Mouse (Mus musculus): Measurements from ENCODE around the gene Lcp2.

Lcp2 gene

GRCm38 (mm10) chr11:34047542-34047937, 820 bp downstream of the Lcp2 start:
- no peak for DNase-seq (ENCODE audit: low read depth)

DNA sequence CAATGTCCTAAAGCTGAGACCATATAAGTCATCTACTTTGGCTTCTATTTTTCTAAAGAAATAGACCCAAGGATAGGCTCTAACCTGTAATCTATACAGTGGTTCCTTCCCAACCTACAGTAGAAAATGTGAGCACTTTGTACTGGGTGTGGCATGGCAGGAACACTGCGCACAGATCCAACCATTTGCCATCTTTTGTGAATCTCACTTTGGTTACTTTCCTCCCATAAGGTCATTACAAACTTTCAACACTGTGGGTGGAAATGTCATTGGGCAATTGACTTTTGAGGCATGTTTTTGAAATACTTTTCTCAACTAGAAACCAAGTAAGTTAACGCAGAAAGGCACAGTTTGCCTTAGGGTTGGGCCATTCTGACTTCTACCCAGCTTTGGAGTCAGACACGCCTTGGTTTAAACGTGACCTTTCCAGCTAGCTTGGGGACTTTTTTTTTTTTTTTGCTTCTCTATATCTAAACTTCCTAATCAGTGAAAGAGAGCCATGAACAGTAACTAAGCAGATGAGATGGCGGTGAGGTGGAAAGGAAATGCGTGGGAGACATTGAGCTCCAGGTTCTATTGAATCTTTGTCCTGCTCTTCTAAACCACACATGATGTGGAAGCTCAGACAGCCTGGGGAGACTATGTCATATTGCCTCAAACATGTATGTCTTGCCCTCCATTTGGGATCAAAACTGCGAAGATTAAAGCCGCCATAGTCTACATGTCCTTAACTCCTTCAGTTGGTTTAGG, 1.8 kb downstream of the Lcp2 start:
- DNase-seq (ENCODE audit: low read depth): peak; percentile 79

DNA sequence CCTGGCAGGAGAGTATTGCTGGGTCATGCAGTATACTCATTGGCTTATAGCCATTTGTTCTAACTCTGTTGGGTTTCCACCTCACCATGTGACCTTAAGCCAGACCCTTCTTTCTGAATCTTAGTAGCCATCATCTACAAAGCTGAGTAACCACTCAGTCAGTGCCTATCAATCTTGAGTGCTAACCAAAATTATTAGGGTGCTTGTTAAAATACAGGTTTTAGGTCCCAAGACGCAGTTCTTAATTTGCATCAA, 2.3 kb downstream of the Lcp2 start:
- DNase-seq (ENCODE audit: low read depth): peak; percentile 65

DNA sequence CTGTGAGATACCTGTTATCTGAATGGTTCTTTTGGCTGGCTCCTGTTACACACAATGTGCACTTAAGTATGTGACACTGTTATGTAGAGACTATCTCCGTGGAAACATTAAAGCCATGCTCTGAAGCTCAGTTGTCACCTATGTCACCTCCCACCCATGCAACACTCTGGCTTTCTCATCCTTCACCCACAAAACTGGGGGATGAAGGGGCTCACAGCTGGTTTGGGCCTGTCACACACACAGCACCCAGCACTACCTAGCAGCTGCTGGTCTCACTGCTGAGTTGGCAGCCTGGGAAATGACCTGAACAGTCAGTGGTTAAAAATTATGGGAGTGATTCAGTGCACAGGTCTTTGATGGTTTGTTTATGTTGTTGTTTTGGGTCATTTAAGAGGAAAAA, 3.3 kb downstream of the Lcp2 start:
- DNase-seq (ENCODE audit: low read depth): peak; percentile 47

GRCm38 (mm10) chr11:34050643-34051042, 3.9 kb downstream of the Lcp2 start:
- DNase-seq (ENCODE audit: low read depth): peak; percentile 49

- DNase-seq (ENCODE audit: low read depth): peak; percentile 76
Observed at GRCm38 (mm10) chr11:34053031-34053818, 6.5 kb downstream of the Lcp2 start.

GRCm38 (mm10) chr11:34054031-34054727, 7.5 kb downstream of the Lcp2 start:
- DNase-seq (ENCODE audit: low read depth): peak; percentile 66

GRCm38 (mm10) chr11:34056715-34057114, 10.0 kb downstream of the Lcp2 start:
- peak; percentile 63 for DNase-seq (ENCODE audit: low read depth)

DNA sequence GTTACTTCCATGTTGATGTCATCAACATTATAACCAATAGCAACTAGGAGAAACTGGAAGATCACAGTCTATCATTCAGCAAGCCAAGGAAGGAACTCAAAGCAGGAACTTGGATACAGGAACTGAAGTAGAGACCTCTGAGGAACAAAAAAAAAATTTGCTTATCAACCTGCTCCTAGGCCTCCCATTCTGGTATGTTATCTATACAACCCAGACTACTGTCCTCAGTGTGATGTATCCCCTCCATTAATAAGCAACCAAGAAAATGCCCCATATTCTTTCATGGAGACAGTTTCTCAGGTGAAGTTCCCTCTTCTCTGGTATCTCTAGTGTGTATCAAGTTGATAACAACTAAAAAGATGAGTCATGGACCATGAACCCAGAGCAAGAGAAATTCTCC, 11.6 kb downstream of the Lcp2 start:
- DNase-seq (ENCODE audit: low read depth): no peak

- DNase-seq (ENCODE audit: low read depth): peak; percentile 49
Observed at GRCm38 (mm10) chr11:34058960-34059359, 12.2 kb downstream of the Lcp2 start.

DNA sequence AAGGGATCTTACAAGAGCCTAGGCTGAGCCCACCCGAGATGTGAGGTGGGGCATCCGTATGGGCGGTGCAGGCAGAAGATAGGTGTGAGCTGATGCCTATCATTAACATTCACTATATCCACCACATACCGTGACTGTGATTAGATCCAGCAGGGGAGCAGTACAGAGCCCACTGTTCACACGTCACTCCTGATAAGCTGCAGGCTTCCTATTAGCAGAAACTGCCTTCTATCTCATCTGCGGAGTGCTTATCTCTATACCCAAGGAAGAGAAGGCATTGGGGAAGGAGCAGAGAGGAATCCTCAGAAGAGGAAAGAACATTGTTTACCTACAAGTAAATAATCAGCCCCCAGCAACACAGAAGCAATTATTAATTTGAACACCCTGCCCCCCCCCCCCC, 15.0 kb downstream of the Lcp2 start:
- no peak for DNase-seq (ENCODE audit: low read depth)

DNA sequence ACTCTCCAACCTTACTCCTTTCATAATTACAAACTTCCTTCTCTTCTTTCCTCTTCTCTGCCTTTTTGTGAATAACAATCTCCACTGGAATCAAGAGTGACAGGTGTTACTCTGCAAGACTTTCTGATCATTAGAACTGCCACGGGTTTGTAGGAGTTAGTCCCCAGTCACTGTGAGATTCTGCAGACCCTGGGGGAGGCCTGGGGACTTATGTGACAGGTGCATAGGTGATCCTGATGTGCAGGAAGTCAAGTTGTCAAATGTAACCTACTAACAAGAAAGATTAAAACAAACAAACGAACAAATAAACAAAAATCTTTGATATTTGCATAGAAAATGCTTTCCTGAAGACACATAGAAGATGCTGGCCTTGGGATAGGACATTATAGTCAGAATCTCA, 16.5 kb downstream of the Lcp2 start:
- peak; percentile 54 for DNase-seq (ENCODE audit: low read depth)

GRCm38 (mm10) chr11:34063702-34064485, 17.2 kb downstream of the Lcp2 start:
- peak; percentile 88 for DNase-seq (ENCODE audit: low read depth)

DNA sequence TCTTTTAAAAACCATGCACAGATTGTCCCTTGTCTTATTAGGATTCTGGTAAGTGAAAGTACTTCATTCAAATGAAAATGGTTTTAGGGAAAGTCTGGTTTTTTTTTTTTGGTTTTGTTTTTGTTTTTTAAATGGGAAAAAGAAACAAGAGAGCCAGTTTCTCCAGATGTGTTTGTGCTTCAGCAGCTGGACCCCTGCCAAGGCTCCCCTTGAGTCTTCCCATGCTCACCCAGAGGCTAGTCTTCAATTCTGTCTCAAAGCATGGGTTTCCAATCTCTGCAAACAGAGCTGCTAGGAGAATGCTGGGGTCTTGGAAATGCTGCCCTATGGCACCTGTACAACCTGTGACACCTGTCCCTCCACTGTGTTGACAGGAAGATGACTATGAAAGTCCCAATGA, 23.9 kb downstream of the Lcp2 start:
- DNase-seq (ENCODE audit: low read depth): no peak

DNA sequence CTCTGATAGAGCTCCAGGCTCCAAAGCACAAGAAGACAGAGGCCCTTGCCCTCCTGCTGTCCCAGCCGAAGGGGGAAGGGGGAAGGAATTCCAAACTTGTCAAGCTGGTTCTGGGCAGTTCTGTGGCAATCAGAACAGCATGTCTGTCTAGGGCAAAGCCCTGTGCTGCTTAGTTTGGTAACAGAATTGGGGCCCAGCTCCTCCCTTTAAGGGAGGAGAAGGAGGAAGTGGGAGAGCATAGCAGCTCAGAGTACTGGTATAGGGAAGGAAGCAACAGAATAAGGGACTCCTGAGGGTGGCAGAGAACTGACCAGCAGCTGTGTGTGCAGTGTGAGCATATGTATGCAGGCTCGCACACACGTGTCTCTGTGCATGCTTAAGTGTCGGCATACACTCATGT, 25.6 kb downstream of the Lcp2 start:
- DNase-seq (ENCODE audit: low read depth): no peak

- DNase-seq (ENCODE audit: low read depth): peak; percentile 83
Observed at GRCm38 (mm10) chr11:34073776-34074175, 27.1 kb downstream of the Lcp2 start.

DNA sequence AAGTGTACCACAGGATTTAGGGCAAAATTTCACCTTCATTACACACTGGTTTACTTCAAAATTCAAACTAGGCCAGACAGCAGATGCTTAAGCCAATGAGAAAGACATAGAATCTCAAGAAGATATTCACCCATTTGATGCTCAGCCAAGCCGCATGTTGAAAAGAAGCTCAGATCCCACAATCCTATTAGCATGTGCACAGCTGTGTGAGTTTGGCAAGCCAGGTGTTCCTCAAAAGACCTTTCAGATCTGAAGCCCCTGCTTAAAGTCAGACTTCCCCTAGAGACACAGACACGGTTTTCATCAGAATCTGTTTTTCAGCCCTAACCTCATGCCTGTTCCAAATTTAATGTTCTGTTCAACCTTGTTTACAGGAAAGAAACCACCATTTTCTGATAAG, 31.1 kb downstream of the Lcp2 start:
- no peak for DNase-seq (ENCODE audit: low read depth)

- no peak for DNase-seq (ENCODE audit: low read depth)
Observed at GRCm38 (mm10) chr11:34078581-34078980, 31.9 kb downstream of the Lcp2 start.

DNA sequence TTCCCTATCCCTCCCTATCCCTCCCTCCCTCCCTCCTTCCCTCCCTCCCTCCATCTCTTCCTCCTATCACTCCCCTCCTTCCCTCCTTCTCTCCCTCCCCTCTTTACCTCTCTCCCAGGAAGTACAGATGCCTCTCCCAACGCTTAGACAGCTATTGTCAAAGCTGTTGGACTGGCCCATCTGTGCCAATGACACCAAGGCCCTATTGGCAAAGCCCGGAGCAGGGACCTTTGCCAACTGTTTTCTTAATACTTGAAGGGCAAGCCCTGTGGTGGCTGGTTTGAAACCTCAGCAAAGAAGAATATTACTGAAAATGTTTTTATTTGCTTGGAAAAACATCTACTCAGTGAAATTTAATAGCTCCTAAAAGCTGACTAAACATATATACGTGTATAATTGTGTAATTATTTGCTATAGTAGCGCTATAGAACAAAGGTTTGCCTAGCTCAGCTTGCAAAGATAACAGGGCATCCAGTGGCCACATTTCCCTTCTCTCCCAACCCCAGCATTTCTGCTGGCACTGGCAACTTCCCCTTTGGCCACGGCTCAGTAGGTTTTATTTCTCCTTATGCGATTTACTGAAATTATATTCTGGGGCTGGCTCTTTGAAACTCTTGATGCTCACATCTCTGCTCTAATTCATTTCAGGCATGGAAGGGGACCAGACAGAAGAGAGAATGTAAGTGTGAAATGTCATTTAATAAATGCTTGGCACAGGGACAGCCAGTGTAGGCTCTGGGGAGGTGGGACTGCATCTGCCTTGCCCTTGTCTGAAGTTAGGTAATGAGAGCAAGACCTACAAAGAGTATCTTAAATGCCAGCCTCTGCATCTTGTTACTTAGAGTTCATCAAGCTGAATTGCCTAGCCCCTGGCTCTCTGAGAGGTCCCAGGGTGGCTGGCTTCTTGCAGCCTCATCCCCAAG, 33.1 kb downstream of the Lcp2 start:
- no peak for DNase-seq (ENCODE audit: low read depth)

DNA sequence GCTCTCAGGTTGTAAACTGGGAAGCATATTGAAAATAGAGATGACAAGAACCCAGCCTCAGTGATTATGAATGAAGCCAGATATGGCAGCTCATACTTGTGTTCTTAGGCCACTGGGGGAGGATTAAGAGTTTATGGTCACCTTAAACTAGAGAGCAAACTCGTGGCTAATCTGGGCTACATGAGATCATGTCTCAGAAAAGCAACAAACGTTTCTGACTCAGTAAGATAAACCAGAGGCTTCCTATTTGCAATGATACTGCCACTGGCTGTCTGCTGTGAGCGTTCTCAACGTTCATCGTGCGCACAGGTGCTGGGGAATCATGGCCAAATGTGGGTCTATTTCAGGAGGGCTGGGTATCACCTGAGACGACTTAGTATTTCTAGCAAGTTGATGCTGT, 37.1 kb downstream of the Lcp2 start:
- DNase-seq (ENCODE audit: low read depth): no peak

GRCm38 (mm10) chr11:34084639-34085038, 37.9 kb downstream of the Lcp2 start:
- no peak for DNase-seq (ENCODE audit: low read depth)

Measured in induced T-regulatory cell, adult 2 months (primary cell).